Comparison of ENCODE assay signal across 24 mouse cellular contexts in genomic region chr9:119119409-119120167, GRCm38 (mm10). TPM values are rescaled to one million over a fixed set of nuclear protein-coding genes. Genes with fewer than 3 reads are reported as not detected.
DNase-seq lines count a peak whose midpoint lies in the region; ATAC-seq and TF ChIP-seq lines count a peak whose summit lies in the region.
"Had no signal": no experiment of that assay in that cellular context is flagged by ENCODE, and none has a peak within 500 bp of the region (broad histone marks: within the 10 kb centered on the region; RNA-seq: fewer than 3 reads in every experiment).

No protein-coding gene starts in this region.

- WGBS in midbrain, postnatal 0 days, result 82% methylated on average over 19 of the region's 19 CpGs
- 90% methylated on average over 19 of the region's 19 CpGs for WGBS in midbrain, embryonic 10.5 days
- WGBS in kidney, postnatal 0 days, result 59% methylated on average over 19 of the region's 19 CpGs
- 75% methylated on average over 19 of the region's 19 CpGs for WGBS in cerebellum, adult 2 months

- no peak overlapping the region for H3K4me3 ChIP-seq in midbrain, postnatal 0 days (ENCODE audit: low read depth, low read length)
- no peak overlapping the region for H3K4me3 ChIP-seq in midbrain, embryonic 10.5 days
- 0 out of 2 replicates have a peak overlapping the region, but pooled peaks have one; percentile 1 for H3K4me3 ChIP-seq in kidney, postnatal 0 days (replicated peaks; ENCODE audit: low read depth, low read length)
- H3K4me3 ChIP-seq in cerebellum, adult 2 months (replicated peaks; ENCODE audit: insufficient read depth, low read depth, low read length), result no peak overlapping the region
- H3K4me3 ChIP-seq: embryonic facial prominence, embryonic 10.5 days; erythroblast, embryonic 14.5 days; heart, adult 2 months; hindbrain, embryonic 10.5 days; layer of hippocampus, adult 2 months; left cerebral cortex, adult 2 months; limb, embryonic 13.5 days had no signal

- H3K4me1 ChIP-seq in midbrain, postnatal 0 days (ENCODE audit: insufficient read depth, low read length), result no peaks in the 10 kb centered on the region
- peaks cover 23% of the 10 kb centered on the region for H3K4me1 ChIP-seq in midbrain, embryonic 10.5 days
- H3K4me1 ChIP-seq in kidney, postnatal 0 days (replicated peaks; ENCODE audit: insufficient read depth, low read length), result peaks cover 8% of the 10 kb centered on the region; the same call in 1 of the 2 replicates
- H3K4me1 ChIP-seq in cerebellum, adult 2 months (ENCODE audit: control insufficient read depth, insufficient read depth, low read length), result no peaks in the 10 kb centered on the region
- H3K4me1 ChIP-seq: limb, embryonic 13.5 days had no signal

- no peak for TF ChIP-seq POLR2A in cerebellum, adult 2 months (IDR thresholded peaks at IDR 0.05; ENCODE audit: borderline replicate concordance, insufficient read depth, low read length)

- H3K36me3 ChIP-seq in midbrain, postnatal 0 days (ENCODE audit: insufficient read depth, low read length), result no peaks in the 10 kb centered on the region
- no peaks in the 10 kb centered on the region for H3K36me3 ChIP-seq in midbrain, embryonic 10.5 days
- no peaks in the 10 kb centered on the region for H3K36me3 ChIP-seq in kidney, postnatal 0 days (ENCODE audit: insufficient read depth, low read length)
- H3K36me3 ChIP-seq: embryonic facial prominence, embryonic 10.5 days; hindbrain, embryonic 10.5 days; limb, embryonic 13.5 days had no signal

- H3K27ac ChIP-seq in midbrain, postnatal 0 days (ENCODE audit: low read depth, low read length), result no peak overlapping the region
- no peak overlapping the region for H3K27ac ChIP-seq in midbrain, embryonic 10.5 days (replicated peaks)
- H3K27ac ChIP-seq in kidney, postnatal 0 days, result peak overlapping the region; percentile 85
- no peak overlapping the region for H3K27ac ChIP-seq in cerebellum, adult 2 months (ENCODE audit: insufficient read depth, low read length)
- H3K27ac ChIP-seq: embryonic facial prominence, embryonic 10.5 days; heart, adult 2 months; hindbrain, embryonic 10.5 days; layer of hippocampus, adult 2 months; left cerebral cortex, adult 2 months; limb, embryonic 13.5 days; liver, embryonic 14.5 days had no signal

- H3K27me3 ChIP-seq in midbrain, postnatal 0 days (ENCODE audit: insufficient read depth, low read length), result no peaks in the 10 kb centered on the region
- H3K27me3 ChIP-seq in midbrain, embryonic 10.5 days (ENCODE audit: low read depth, poor library complexity, severe bottlenecking), result no peaks in the 10 kb centered on the region
- H3K27me3 ChIP-seq in kidney, postnatal 0 days (ENCODE audit: insufficient read depth, low read length), result no peaks in the 10 kb centered on the region
- no peaks in the 10 kb centered on the region for H3K27me3 ChIP-seq in cerebellum, adult 2 months (ENCODE audit: control insufficient read depth, insufficient read depth, low read length)
- H3K27me3 ChIP-seq: limb, embryonic 13.5 days had no signal

- H3K9ac ChIP-seq in midbrain, postnatal 0 days (replicated peaks; ENCODE audit: low read length, poor library complexity, severe bottlenecking), result no peak overlapping the region
- H3K9ac ChIP-seq in kidney, postnatal 0 days (ENCODE audit: low read depth, low read length), result no peak overlapping the region
- H3K9ac ChIP-seq: limb, embryonic 13.5 days; liver, embryonic 14.5 days had no signal

- H3K9me3 ChIP-seq in midbrain, postnatal 0 days (ENCODE audit: low read length), result no peaks in the 10 kb centered on the region
- H3K9me3 ChIP-seq in midbrain, embryonic 10.5 days (replicated peaks), result no peaks in the 10 kb centered on the region
- H3K9me3 ChIP-seq in kidney, postnatal 0 days (replicated peaks; ENCODE audit: low read length), result no peaks in the 10 kb centered on the region
- H3K9me3 ChIP-seq: embryonic facial prominence, embryonic 10.5 days; hindbrain, embryonic 10.5 days; limb, embryonic 13.5 days had no signal

- TF ChIP-seq CTCF in midbrain, postnatal 0 days (IDR thresholded peaks at IDR 0.05), result no peak
- TF ChIP-seq CTCF in kidney, postnatal 0 days (IDR thresholded peaks at IDR 0.05; ENCODE audit: low read depth), result no peak
- no peak for TF ChIP-seq CTCF in cerebellum, adult 2 months (IDR thresholded peaks at IDR 0.05; ENCODE audit: borderline replicate concordance, insufficient read depth, low read depth, low read length)

- DNase-seq in midbrain, postnatal 0 days (ENCODE audit: low spot score), result peak; percentile 19
- DNase-seq in midbrain, embryonic 10.5 days (ENCODE audit: low spot score), result no peak
- DNase-seq in kidney, adult 11 months, result peak; percentile 94
- peak; percentile 76 for DNase-seq in kidney, postnatal 0 days (ENCODE audit: low spot score)
- DNase-seq in lung, postnatal 25 days (ENCODE audit: low spot score), result no peak
- no peak for DNase-seq in thymus, postnatal 36 days
- no peak for DNase-seq in cerebellum, adult 2 months
- DNase-seq: adrenal gland, adult 8-10 months; cerebellum, adult 11-12 months; heart, adult 2 months had no signal

- no peak overlapping the region for H3K4me2 ChIP-seq in midbrain, postnatal 0 days (ENCODE audit: low read depth, low read length, poor library complexity, severe bottlenecking)
- H3K4me2 ChIP-seq in kidney, postnatal 0 days (ENCODE audit: low read length), result peak overlapping the region; percentile 21
- H3K4me2 ChIP-seq: limb, embryonic 13.5 days had no signal

- ATAC-seq in midbrain, postnatal 0 days (ENCODE audit: low FRiP score), result no peak
- ATAC-seq in kidney, postnatal 0 days (replicated peaks; ENCODE audit: low FRiP score, low read depth), result peak; percentile 89
- ATAC-seq: inflammation-experienced regulatory T-cells, adult 6 months had no signal

RNA-seq across cellular contexts. Expression of gene Dlec1, which starts 17.3 kb away (rescaled TPM):
- total RNA-seq in midbrain, postnatal 0 days (2014; rRNA removed), result 2.8 and 3.3 TPM in 2 replicates
- polyA plus RNA-seq in midbrain, postnatal 0 days (2015; fragmentation: Nextera tagmentation; extraction: Ambion mirVana), result 0.91 and 0.95 TPM in 2 replicates
- polyA plus RNA-seq in midbrain, embryonic 10.5 days (2016; fragmentation: Nextera tagmentation; extraction: Ambion mirVana), result 0.58 and 0.82 TPM in 2 replicates
- polyA plus RNA-seq in kidney, postnatal 0 days (2015; fragmentation: Nextera tagmentation; extraction: Ambion mirVana), result 6.4 and 6.6 TPM in 2 replicates
- 1.2 and 2.1 TPM in 2 replicates for polyA plus RNA-seq in cerebellum, adult 2 months (2012; rRNA removed)
- total RNA-seq: gastrocnemius, adult 8-10 months; megakaryocyte-erythroid progenitor cell, adult 5-6 weeks; MEL had no signal
- polyA plus RNA-seq: erythroblast, embryonic 14.5 days had no signal

RNA-seq across cellular contexts. Expression of gene Plcd1, which starts 26.3 kb away (rescaled TPM):
- 12.2 and 17.4 TPM in 2 replicates for total RNA-seq in midbrain, postnatal 0 days (2014; rRNA removed)
- polyA plus RNA-seq in midbrain, postnatal 0 days (2015; fragmentation: Nextera tagmentation; extraction: Ambion mirVana), result 10.9 and 11.8 TPM in 2 replicates
- polyA plus RNA-seq in midbrain, embryonic 10.5 days (2016; fragmentation: Nextera tagmentation; extraction: Ambion mirVana), result 21.8 and 29.2 TPM in 2 replicates
- polyA plus RNA-seq in kidney, postnatal 0 days (2015; fragmentation: Nextera tagmentation; extraction: Ambion mirVana), result 17.3 and 17.8 TPM in 2 replicates
- polyA plus RNA-seq in cerebellum, adult 2 months (2012; rRNA removed), result 14.7 and 16.3 TPM in 2 replicates
- total RNA-seq: megakaryocyte-erythroid progenitor cell, adult 5-6 weeks; MEL had no signal

RNA-seq across cellular contexts. Expression of gene Acaa1b, which starts 37.3 kb away (rescaled TPM):
- total RNA-seq in midbrain, postnatal 0 days (2014; rRNA removed), result 2.8 and 2.9 TPM in 2 replicates
- polyA plus RNA-seq in midbrain, postnatal 0 days (2015; fragmentation: Nextera tagmentation; extraction: Ambion mirVana), result 4.6 and 5.2 TPM in 2 replicates
- polyA plus RNA-seq in midbrain, embryonic 10.5 days (2016; fragmentation: Nextera tagmentation; extraction: Ambion mirVana), result 1.5 and 1.9 TPM in 2 replicates
- polyA plus RNA-seq in kidney, postnatal 0 days (2015; fragmentation: Nextera tagmentation; extraction: Ambion mirVana), result 72.8 and 79.8 TPM in 2 replicates
- 0.52 and 1.2 TPM in 2 replicates for polyA plus RNA-seq in cerebellum, adult 2 months (2012; rRNA removed)
- total RNA-seq: megakaryocyte-erythroid progenitor cell, adult 5-6 weeks had no signal
- polyA plus RNA-seq: inflammation-experienced regulatory T-cells, adult 6 months had no signal

RNA-seq across cellular contexts. Expression of gene Gm47289, which starts 39.4 kb away (rescaled TPM):
- total RNA-seq in midbrain, postnatal 0 days (2014; rRNA removed), result not detected in 2 replicates
- polyA plus RNA-seq in midbrain, postnatal 0 days (2015; fragmentation: Nextera tagmentation; extraction: Ambion mirVana), result not detected in 2 replicates
- polyA plus RNA-seq in midbrain, embryonic 10.5 days (2016; fragmentation: Nextera tagmentation; extraction: Ambion mirVana), result not detected in 2 replicates
- not detected in 2 replicates for polyA plus RNA-seq in kidney, postnatal 0 days (2015; fragmentation: Nextera tagmentation; extraction: Ambion mirVana)
- not detected in 2 replicates for polyA plus RNA-seq in cerebellum, adult 2 months (2012; rRNA removed)
- total RNA-seq: adrenal gland, adult 8-10 months; gastrocnemius, adult 8-10 months; heart, adult 2 months; layer of hippocampus, adult 2 months; left cerebral cortex, adult 2 months; megakaryocyte-erythroid progenitor cell, adult 5-6 weeks; MEL had no signal
- polyA plus RNA-seq: embryonic facial prominence, embryonic 10.5 days; erythroblast, embryonic 14.5 days; heart, adult 2 months; heart, embryonic 16.5 days; hindbrain, embryonic 10.5 days; inflammation-experienced regulatory T-cells, adult 6 months; limb, embryonic 13.5 days; liver, embryonic 14.5 days; lung, embryonic 16.5 days; neural tube, embryonic 14.5 days had no signal

Comparison
In these comparisons a context has a peak if more than half of its experiments do, and no peak if none do; other contexts are left out.
1. DNase-seq: peak in midbrain, postnatal 0 days (single experiment), kidney, adult 11 months (single experiment) and kidney, postnatal 0 days (single experiment); none in midbrain, embryonic 10.5 days (single experiment), lung, postnatal 25 days (single experiment), thymus, postnatal 36 days (0 of 2) and cerebellum, adult 2 months (0 of 2).
2. RNA of gene Acaa1b, which starts 37.3 kb away (polyA plus RNA-seq): 72.8 to 79.8 TPM in kidney, postnatal 0 days; 4.6 to 5.2 TPM in midbrain, postnatal 0 days, 1.5 to 1.9 TPM in midbrain, embryonic 10.5 days and 0.52 to 1.2 TPM in cerebellum, adult 2 months; every median in the first group is over 10 times any median in the second.